Mouse (Mus musculus): ENCODE measurements at regions not wholly inside any gene's neighbourhood (a gene's known extent, or its start where the extent isn't known, plus 50 kb on each side); places are given as distances from the start of the nearest gene placed in this dataset.

DNA sequence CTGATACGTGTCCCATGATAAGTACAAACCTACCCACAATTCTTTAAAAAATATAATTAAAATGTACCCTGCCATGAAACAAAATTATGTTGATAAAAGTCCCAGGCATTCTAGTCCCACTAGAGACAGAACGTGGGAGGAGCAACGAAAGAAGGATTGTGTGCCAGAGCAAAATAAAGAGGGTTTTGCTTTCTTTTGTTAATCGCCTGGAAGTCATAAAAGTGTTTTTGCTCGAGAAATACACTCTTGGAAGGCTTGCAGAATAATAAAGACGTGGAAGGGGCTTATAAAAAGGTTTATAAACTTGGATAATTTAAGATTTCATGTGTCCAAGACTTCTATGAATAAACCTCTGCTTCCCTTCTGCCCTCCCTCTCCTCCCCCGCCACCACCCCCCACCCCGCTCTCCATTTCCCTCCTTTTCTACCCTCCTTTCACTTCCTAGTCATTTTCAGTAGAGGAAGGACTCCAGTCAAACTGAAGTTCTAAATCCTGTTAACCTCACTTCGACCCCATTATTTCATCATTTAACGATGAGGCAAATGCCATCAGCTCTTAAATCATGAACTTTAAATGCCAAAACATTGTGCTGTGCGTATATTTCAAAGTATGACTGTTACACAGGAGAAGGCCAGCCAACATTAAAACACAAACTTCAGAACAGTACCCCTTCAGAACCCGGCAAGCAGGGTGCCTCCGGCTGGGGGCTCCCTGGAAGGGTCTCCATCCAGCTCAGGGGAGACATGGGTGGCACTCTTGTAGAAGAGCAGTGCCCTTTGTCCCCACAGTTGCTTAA lies 54.8 kb upstream of the Cep85l start:
- DNase-seq, result no peak

DNA sequence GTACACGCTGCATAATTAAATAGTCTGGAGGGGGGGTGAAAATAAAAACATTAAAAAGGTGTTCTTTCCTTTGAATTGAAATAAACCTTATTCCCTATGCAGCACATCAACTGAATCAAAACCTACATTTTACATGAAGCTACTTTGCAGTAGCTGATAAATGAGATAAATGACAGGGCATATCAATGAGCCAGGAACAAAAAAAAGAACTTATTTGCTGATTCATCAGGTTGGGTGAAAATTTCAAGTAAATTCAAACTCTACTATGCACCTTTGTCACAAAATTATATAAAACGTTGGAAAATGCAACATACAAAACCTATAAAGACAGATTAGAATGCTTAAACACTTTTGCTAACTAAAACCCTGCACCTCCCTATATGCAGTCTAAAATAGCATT lies 53.0 kb upstream of the Cep85l start:
- no peak for DNase-seq

DNA sequence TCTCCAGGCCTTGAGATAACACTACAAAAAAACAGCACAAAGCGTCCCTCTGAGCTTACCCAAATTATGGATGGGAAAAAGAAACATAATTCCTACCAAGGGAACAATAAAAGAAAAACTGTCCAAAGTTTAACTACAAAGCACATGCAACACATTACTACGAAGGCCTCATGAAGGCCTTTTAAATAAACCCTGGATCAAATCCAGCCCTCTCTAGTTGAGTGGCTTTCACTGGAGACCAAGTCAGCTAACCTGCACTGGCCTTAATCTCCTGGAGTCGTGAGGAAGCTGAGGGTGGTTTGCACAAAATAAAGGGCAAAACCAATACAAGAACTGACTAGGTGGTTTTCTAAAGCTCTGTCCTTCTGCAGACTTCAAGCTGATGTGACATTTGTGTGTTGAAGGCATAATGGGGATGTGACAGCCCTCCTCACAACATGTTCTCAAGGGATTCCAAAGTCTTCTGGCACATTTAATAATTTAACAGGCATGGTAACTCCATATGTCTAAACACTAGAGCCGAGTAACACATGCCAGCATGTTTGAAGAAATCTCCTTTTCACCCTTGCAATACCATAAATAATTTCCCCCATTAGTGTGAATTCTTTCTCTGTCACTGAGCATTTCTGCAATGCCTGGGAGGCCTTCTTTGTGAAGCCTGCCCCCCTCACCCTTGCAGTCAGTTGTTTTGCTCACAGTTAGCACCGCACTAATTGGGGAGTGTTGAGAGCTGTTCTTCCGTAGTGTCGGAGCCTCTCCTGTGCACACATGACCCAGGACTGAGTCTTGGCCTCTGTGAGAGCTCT lies 50.0 kb upstream of the Cep85l start:
- no peak for DNase-seq

Data from right cerebral cortex, postnatal 25 days (tissue).